Mouse (Mus musculus): ENCODE data around the gene Fmnl1. TPM values are rescaled to one million over a fixed set of nuclear protein-coding genes. Genes with fewer than 3 reads are reported as not detected.

The Fmnl1 gene
- total RNA-seq, 2 experiments from 2014 or later, result 8.6 to 70.7 TPM

- ATAC-seq (replicated peaks; ENCODE audit: low FRiP score, poor library complexity, severe bottlenecking), result no peak
Measured at GRCm38 (mm10) chr11:103177815-103178485, 7.0 kb downstream of the Fmnl1 start.

- no peak for ATAC-seq (replicated peaks; ENCODE audit: low FRiP score, poor library complexity, severe bottlenecking)
Measured at GRCm38 (mm10) chr11:103178748-103179147, 7.8 kb downstream of the Fmnl1 start.

- no peak for ATAC-seq (replicated peaks; ENCODE audit: low FRiP score, poor library complexity, severe bottlenecking)
Measured at GRCm38 (mm10) chr11:103180426-103180825, 9.5 kb downstream of the Fmnl1 start.

GRCm38 (mm10) chr11:103181349-103181748 lies 10.4 kb downstream of the Fmnl1 start:
- no peak for ATAC-seq (replicated peaks; ENCODE audit: low FRiP score, poor library complexity, severe bottlenecking)

DNA sequence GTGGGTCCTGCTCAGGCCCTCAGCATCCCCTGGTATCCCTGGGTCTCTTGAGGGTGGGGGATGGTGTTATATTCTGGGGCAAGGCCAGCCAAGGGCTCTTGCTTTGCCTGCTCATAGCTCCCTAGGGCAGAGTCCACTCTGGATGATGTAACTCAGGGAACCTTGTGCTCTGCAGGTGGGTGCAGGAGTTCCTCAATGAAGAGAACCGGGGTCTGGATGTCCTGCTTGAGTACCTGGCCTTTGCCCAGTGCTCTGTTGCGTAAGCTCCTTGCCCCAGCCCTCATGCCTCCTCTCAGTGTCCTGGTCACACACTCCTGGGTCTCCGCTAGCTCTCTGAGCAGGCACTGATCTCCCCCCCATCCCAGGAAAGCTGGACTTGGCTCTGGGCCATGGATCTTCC lies 11.0 kb downstream of the Fmnl1 start:
- no peak for ATAC-seq (replicated peaks; ENCODE audit: low FRiP score, poor library complexity, severe bottlenecking)

GRCm38 (mm10) chr11:103184891-103185290 lies 14.0 kb downstream of the Fmnl1 start:
- ATAC-seq (replicated peaks; ENCODE audit: low FRiP score, poor library complexity, severe bottlenecking), result no peak

DNA sequence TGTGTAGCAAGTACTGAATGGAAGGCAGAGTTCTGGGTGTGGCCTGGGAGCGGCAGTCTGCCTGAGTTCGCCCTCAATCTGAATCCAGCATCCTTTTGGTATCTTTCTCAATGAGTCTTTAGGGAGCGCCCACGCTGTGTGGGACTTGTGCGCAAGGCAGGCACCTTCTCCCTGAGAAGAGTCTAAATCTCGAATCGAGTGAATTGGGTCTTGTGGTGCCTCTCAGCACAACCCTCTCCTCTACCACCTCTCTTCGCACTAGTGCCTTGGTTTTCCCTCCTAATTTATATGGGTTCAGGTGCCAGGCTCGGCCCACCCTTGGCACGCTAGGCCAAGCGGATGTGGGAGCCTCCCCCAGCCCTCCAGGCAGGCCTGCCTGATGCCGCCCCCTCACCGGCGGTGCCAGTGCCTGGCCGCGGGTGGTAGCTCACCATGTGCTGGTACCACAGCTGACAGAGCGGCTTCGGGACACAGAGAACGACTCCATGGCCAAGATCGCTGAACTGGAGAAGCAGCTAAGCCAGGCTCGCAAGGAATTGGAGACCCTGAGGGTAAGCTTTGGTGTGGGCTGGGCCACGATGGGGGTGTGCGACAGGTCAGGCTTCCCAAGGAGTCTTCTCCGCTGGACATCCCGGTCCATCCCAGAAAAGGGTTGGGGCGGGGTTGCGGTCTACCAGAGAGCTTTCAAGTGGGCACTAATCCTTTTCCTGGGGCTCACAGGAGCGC lies 21.5 kb downstream of the Fmnl1 start:
- ATAC-seq (replicated peaks; ENCODE audit: low FRiP score, poor library complexity, severe bottlenecking), result no peak

GRCm38 (mm10) chr11:103192956-103193824 lies 22.3 kb downstream of the Fmnl1 start:
- no peak for ATAC-seq (replicated peaks; ENCODE audit: low FRiP score, poor library complexity, severe bottlenecking)

- no peak for ATAC-seq (replicated peaks; ENCODE audit: low FRiP score, poor library complexity, severe bottlenecking)
Measured at GRCm38 (mm10) chr11:103193825-103194168, 22.9 kb downstream of the Fmnl1 start.

GRCm38 (mm10) chr11:103195236-103195635 lies 24.3 kb downstream of the Fmnl1 start:
- ATAC-seq (replicated peaks; ENCODE audit: low FRiP score, poor library complexity, severe bottlenecking), result no peak

- no peak for ATAC-seq (replicated peaks; ENCODE audit: low FRiP score, poor library complexity, severe bottlenecking)
Measured at GRCm38 (mm10) chr11:103195656-103196055, 24.7 kb downstream of the Fmnl1 start.

- ATAC-seq (replicated peaks; ENCODE audit: low FRiP score, poor library complexity, severe bottlenecking), result no peak
Measured at GRCm38 (mm10) chr11:103197340-103197739, 26.4 kb downstream of the Fmnl1 start.

GRCm38 (mm10) chr11:103198339-103198738 lies 27.4 kb downstream of the Fmnl1 start:
- no peak for ATAC-seq (replicated peaks; ENCODE audit: low FRiP score, poor library complexity, severe bottlenecking)

DNA sequence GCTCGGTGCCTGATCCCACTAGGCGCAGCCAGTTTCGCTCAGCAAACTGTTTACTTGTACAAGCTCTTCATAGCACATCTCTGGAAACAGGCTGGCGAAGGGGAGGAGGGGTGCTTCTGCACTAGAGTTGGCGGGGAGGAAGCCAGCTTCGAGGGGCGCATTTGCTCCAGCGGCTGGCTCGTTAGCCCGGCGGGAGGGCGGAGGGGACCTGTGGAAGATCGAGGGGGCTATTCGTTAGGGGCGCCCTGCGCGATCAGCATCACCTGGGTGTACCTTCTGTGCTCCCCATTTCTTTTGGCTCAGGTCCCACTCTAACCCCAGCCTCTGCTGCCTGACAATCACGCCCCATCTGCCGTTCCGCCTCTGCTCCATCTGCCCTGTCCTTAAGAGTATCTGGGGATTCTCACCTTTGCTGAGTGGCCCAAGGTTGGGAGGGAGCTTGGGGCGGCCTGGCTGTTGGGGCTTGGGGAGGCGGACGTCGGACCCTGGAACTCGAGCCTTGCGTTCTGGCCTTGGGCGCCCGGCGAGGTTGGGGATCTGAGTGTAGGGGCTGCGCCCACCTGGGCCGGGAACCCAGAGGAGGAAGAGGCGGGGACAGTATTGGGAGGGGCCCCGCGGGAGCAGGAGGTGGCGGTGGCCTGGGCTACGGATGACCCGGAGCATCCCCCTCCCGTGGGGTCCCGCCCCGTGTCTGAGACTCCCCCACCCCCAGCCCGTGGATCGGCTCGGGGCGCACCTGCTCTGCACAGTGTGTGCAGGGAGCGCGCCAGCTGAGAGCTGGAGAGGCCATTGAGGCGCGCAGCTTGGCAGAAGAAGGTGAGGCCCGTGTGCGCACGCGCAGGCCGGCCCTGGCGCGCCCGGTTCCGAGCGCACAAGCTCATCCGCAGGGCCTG lies 28.2 kb downstream of the Fmnl1 start:
- ATAC-seq (replicated peaks; ENCODE audit: low FRiP score, poor library complexity, severe bottlenecking), result no peak

GRCm38 (mm10) chr11:103201664-103202063 lies 30.8 kb downstream of the Fmnl1 start:
- ATAC-seq (replicated peaks; ENCODE audit: low FRiP score, poor library complexity, severe bottlenecking), result no peak

DNA sequence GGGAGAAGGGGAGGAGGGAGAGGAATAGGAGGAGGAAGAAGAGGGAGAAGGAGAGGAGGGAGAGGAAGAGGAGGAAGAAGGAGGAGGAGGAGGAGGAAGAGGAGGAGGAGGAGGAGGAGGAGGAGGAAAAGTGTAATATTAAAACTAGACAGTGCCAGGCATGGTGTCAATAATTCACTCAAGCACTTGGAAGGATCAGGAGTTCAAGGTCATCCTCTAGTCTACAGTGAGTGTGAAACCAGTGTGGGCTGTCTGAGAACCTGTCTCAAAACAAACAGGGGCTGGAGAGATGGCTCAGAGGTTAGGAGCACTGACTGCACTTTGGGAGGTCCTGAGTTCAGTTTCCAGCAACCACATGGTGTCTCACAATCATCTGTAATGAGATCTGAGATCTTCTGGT lies 31.5 kb downstream of the Fmnl1 start:
- ATAC-seq (replicated peaks; ENCODE audit: low FRiP score, poor library complexity, severe bottlenecking), result no peak

DNA sequence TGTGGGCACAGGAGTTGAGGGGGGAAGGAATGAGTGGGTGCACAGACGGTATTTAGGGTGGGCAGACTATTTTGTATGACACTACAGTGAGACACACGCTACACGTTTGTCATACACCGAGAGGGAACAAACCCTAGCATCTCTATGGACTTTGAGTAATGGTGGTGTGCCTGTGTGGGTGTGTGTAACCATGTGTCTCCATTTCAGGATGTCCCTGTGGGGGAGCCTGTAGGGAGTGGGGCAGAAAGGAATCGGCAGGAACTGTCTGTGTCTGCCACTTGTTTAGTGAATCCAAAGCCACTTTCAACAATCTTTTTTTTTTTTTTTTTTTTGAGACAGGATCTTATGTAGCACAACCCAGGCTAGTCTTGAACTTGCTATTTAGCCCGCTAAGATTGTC lies 35.3 kb downstream of the Fmnl1 start:
- no peak for ATAC-seq (replicated peaks; ENCODE audit: low FRiP score, poor library complexity, severe bottlenecking)

DNA sequence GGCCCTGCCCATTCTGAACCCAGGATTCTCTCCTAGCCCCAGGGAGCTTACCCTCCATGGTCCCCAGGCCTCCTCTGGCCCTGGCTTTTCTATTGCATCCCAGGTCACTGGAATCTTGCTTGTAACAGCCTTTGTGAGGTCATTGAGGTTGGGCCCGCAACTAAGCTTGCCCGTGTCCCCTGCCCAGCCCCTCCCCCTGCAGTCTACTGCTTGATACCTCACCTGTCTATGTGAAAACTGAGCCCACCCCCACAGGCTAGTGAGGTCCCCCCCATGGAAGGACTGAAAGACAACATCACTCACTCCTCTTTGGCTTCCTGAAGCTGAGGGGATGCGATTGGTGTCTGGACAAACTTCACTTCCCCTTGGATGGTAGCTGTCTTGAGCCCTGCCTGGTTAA lies 37.6 kb downstream of the Fmnl1 start, which contains the start of gene 1700023F06Rik:
TSS of gene 1700023F06Rik (minus strand) at position 101 of the 400 bp plus-strand sequence.
- no peak for ATAC-seq (replicated peaks; ENCODE audit: low FRiP score, poor library complexity, severe bottlenecking)

DNA sequence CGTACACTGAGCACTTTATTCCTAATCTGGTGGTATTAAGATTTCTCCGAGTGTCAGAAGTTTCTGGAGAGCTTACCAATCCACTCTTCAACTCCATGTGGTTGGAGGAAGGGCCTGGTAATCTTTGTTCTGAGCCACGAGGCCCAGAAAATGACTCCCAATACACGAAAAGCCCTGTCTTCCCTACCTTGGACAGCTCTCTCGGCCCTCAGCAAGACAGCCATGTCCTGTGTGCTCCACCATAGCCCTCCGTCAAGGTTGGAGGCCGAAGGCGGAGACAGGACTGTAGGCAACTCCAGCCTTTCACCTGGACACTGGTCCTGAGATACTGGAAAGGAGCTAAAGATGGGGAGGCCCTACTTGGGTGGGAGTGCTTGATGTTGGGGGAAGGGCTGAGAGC lies 39.4 kb downstream of the Fmnl1 start:
- ATAC-seq (replicated peaks; ENCODE audit: low FRiP score, poor library complexity, severe bottlenecking), result no peak

DNA sequence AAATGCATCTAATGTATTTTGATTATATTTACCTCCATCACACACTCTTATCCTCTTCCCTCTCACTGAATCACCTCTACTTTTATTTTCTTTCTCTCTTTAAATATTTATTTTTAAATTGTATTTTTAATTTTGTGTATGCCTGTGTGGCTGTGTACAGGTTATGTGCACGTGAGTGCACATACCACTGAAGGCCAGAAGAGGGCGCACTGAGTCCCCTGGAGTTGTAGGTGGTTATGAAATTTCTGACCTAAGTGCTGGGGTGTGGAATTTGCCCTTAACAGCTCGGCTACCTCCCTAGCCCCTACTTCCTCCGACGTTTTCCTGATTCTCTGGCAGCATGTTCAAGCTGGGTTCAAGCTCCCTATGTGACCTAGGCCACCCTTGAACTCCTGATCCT lies 42.8 kb downstream of the Fmnl1 start:
- ATAC-seq (replicated peaks; ENCODE audit: low FRiP score, poor library complexity, severe bottlenecking), result no peak
